Mouse (Mus musculus) c-Kit-positive CD71-positive TER-119-negative erythroid progenitor cells, embryonic 14.5 days (primary cell): ENCODE data around the gene Mrpl45.

Experiments used
- DNase-seq: peaks from one replicate; pipeline ENCODE4 v3.0.0-alpha.2; 2013; ENCODE audit warnings: low read depth

Gene Mrpl45

GRCm38 (mm10) chr11:97333896-97334295, 18.4 kb downstream of the Mrpl45 start:
- no peak for DNase-seq

GRCm38 (mm10) chr11:97334400-97334799, 18.9 kb downstream of the Mrpl45 start:
- no peak for DNase-seq

GRCm38 (mm10) chr11:97336238-97336637, 20.7 kb downstream of the Mrpl45 start:
- no peak for DNase-seq

- DNase-seq = no peak
Observed at GRCm38 (mm10) chr11:97336751-97337345, 21.3 kb downstream of the Mrpl45 start.

- DNase-seq = no peak
Observed at GRCm38 (mm10) chr11:97337363-97337762, 21.8 kb downstream of the Mrpl45 start.

GRCm38 (mm10) chr11:97338302-97338976, 22.9 kb downstream of the Mrpl45 start:
- DNase-seq = no peak

GRCm38 (mm10) chr11:97338977-97339315, 23.4 kb downstream of the Mrpl45 start:
- DNase-seq = no peak

- DNase-seq = no peak
Observed at GRCm38 (mm10) chr11:97343175-97343574, 27.7 kb downstream of the Mrpl45 start.

GRCm38 (mm10) chr11:97343619-97344018, 28.1 kb downstream of the Mrpl45 start:
- no peak for DNase-seq

GRCm38 (mm10) chr11:97345446-97345845, 29.9 kb downstream of the Mrpl45 start:
- no peak for DNase-seq

GRCm38 (mm10) chr11:97346383-97346782, 30.9 kb downstream of the Mrpl45 start:
- no peak for DNase-seq

- no peak for DNase-seq
Observed at GRCm38 (mm10) chr11:97347291-97347690, 31.8 kb downstream of the Mrpl45 start.

GRCm38 (mm10) chr11:97350035-97350434, 34.5 kb downstream of the Mrpl45 start:
- DNase-seq = no peak

- no peak for DNase-seq
Observed at GRCm38 (mm10) chr11:97352027-97352684, 36.6 kb downstream of the Mrpl45 start, which contains the start of gene Gpr179. Gpr179 (minus strand) TSS chr11:97352077.

- DNase-seq = no peak
Observed at GRCm38 (mm10) chr11:97352935-97353597, 37.5 kb downstream of the Mrpl45 start.

GRCm38 (mm10) chr11:97354646-97355045, 39.1 kb downstream of the Mrpl45 start:
- no peak for DNase-seq

- no peak for DNase-seq
Observed at GRCm38 (mm10) chr11:97355247-97355646, 39.7 kb downstream of the Mrpl45 start.

GRCm38 (mm10) chr11:97357663-97358062, 42.1 kb downstream of the Mrpl45 start:
- DNase-seq = peak; percentile 81

- peak; percentile 82 for DNase-seq
Observed at GRCm38 (mm10) chr11:97361948-97362648, 46.6 kb downstream of the Mrpl45 start, which contains the start of gene Socs7. Socs7 (plus strand) TSS chr11:97362551.

- no peak for DNase-seq
Observed at GRCm38 (mm10) chr11:97362649-97362942, 47.1 kb downstream of the Mrpl45 start.

- DNase-seq = peak; percentile 34
Observed at GRCm38 (mm10) chr11:97362943-97363643, 47.6 kb downstream of the Mrpl45 start.

- no peak for DNase-seq
Observed at GRCm38 (mm10) chr11:97363644-97363995, 48.1 kb downstream of the Mrpl45 start.
